Mouse (Mus musculus): ENCODE data around the gene Scnm1. TPM values are rescaled to one million over a fixed set of nuclear protein-coding genes. Genes with fewer than 3 reads are reported as not detected.
"Not testable (repeated sequence)": the region's sequence is repeated elsewhere in the genome, so short reads cannot be mapped to it uniquely, and the experiment has no call there.

The Scnm1 gene
- total RNA-seq, 4 experiments from 2014 or later, result 51.4 to 57.8 (median 54.9) TPM

DNA sequence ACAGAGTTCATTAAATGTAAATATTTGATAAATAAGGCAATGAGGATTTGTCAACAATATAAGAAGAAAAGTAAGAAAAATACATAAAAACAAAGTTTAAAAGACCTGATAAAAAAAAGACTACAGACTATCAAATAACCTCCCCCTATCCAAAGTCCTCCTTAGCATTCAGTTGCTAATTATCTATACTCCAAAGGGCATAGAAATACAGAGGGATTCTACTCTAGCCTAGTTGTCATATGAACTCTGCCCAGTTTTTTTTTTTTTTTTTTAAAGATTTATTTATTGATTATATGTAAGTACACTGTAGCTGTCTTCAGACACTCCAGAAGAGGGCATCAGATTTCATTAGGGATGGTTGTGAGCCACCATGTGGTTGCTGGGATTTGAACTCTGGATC, 26.5 kb downstream of the Scnm1 start:
- not testable (repeated sequence) for DNase-seq (ENCODE audit: low spot score in 2 of 2)

DNA sequence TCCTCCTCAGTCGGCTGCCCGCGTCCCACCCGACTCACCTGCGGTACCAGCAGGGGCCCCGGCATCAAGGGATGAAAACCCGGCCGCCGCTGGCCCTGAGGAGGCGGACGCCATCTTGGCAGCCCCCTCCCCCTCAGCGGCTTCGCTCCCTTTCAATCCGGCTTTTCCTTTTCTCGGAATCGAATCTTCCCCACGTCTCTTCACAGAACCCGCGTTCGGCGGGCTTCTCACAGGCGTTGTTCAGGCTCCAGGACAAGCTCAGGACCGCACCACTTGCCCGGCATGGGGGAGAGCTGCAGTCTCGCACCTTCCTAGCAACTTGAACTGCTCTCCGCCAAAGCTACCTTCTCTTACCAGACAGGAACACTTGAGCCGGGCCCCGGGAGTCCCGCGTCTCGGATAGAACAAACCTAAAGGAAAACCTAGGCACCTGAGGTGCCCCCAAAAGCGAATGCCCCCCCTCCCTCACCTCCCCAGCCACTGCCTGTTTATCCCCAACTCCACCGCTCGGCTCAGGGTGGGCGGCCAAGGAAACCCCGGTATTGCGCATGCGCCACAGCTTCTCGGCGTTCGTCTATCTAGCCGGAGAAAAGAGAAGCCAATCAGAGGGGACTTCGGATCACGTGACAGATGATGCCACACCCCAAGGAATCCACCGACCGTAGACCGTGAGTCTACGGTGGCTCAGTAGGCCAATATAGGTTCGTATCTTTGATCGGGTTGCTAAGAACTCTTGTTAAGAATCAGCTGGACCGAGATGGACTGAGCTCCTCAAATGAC, 27.3 kb downstream of the Scnm1 start, which contains the start of gene Pip5k1a:
Gene Pip5k1a (minus strand): TSS at position 593 of the 780 bp plus-strand sequence.
- DNase-seq (ENCODE audit: low spot score in 2 of 2), result peak; percentile 96

DNA sequence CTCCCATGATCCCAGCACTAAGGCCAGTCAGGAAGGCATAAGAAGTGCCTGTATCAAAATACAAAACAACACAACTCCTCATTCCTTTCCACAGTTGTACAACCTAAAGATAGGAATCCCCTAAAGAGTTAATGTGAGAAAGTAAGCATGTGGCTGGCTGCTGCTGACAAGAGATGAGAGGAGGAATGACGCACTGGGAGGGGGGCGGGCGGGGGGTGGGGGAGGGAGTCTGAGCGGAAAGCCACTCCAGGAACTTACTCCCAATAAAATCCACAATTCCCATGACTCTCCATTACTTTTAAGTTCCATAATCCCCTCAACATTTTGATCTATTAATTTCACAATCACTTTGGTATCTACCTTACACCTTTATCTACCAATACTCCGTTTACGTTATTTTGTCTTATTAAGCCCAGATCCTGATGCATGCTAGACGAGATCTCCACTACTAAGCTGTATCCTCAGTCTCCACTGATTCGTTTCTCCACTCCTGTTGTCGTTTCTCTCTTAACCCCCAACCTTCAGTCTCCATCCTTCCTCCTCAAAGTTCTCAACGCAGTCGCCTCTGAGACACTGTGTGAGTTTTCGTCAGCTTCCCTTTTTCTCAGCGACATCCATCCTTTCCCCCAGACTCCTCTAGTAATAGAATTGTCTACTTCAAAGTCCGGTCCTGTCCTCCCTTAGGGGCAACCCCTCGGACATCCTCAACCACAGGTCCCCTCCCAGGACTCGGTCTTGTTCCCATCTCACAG, 28.0 kb downstream of the Scnm1 start:
- no peak for DNase-seq (ENCODE audit: low spot score in 2 of 2)

DNA sequence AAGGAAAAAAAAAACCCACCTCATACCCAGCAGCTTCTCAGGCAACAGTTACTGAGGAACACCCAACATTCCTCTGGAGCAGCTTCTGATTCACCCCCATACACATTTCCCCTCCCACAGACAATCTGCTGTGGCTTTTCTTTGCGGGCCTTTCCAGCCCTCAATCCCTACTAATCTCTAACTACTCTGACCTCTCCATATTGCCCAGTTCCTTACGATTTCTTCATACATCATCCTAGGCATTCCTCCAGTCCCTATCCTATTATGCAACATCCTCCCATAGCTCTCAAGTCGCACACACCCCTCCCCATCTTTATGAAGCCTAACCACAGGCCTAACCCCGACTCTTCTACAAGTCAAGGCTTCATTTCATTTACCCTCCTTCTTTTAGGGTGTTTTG, 28.7 kb downstream of the Scnm1 start:
- DNase-seq (ENCODE audit: low spot score in 2 of 2), result peak; percentile 51 to 52

DNA sequence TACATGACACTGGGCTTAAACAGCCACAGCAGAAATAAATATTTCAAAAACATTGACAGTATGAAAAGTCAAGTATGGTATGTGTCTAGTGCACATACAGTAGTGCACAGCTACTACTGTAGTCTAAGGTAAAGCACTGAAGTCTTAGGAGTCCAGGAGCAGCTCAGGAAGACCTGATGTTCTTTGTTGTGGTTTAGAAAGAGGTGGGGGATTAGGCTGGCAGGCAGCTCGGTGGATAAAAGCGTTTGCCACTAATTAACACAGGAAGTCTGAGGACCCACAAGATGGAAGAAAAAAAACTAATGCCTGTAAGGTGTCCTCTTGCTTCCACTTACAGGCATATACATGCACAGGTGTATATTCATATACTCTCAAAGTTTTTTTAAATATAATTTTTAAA, 33.0 kb downstream of the Scnm1 start:
- DNase-seq (ENCODE audit: low spot score in 2 of 2), result no peak

DNA sequence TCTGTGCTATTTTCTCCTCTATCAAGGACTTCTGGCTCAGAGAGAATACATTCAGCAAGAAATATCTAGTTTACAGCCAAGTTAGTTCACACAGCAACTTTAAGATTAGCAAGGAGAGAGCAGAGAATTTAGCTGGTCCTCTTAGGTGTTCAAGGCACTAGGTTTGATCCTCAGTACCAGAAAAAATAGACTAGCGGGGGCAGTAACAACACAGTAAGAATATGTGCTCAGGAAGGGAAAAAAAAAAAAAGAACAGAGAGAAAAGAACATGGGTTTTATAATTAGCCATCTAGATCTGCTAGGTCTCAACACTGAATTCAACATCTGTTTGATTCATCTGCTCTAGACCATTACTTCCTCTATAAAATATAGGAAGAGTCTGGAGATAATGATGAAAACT, 45.7 kb downstream of the Scnm1 start:
- no peak for DNase-seq (ENCODE audit: low spot score in 2 of 2)

Small RNA genes lying within 50 kb of the gene (microRNA-seq; reads per million reads assigned to microRNA genes)
- gene Mir8099-1, result 0 reads per million in 2 experiments

Other genes starting within 250 kb of the Scnm1 start
- gene Psmb4, start 247.1 kb downstream of the Scnm1 start, total RNA-seq (2022), result 100 to 1,000 TPM; 219 to 262 (median 240) TPM
- gene Selenbp1, start 201.0 kb downstream of the Scnm1 start, total RNA-seq (2022), result 10 to 100 TPM; 11.1 to 14.5 (median 12.5) TPM
- 10 to 100 TPM; 21.9 to 28.9 (median 24.6) TPM for gene Rfx5, start 179.9 kb downstream of the Scnm1 start, total RNA-seq (2022)
- 10 to 100 TPM; 58.7 to 64.8 (median 59.6) TPM for gene Pi4kb, start 159.3 kb downstream of the Scnm1 start, total RNA-seq (2022)
- 10 to 100 TPM; 25.1 to 35.1 (median 30.6) TPM for gene Zfp687, start 118.6 kb downstream of the Scnm1 start, total RNA-seq (2022)
- gene Psmd4, start 91.4 kb downstream of the Scnm1 start, total RNA-seq (2022), result 100 to 1,000 TPM; 137 to 166 (median 159) TPM
- 10 to 100 TPM; 58.5 to 66.8 (median 64.8) TPM for gene Pip5k1a, start 27.1 kb downstream of the Scnm1 start, total RNA-seq (2022)
- 10 to 100 TPM; 36.9 to 45.8 (median 43.4) TPM for gene Vps72, start 23.0 kb downstream of the Scnm1 start, total RNA-seq (2022)
- gene Tmod4, start 9.5 kb downstream of the Scnm1 start, total RNA-seq (2022), result under 1 TPM in 2 of 4 experiments, not detected in 2; 0.55 to 0.81 TPM
- 10 to 100 TPM; 12.5 to 17.7 (median 13.4) TPM for gene Lysmd1, start 77 bp upstream of the Scnm1 start, total RNA-seq (2022)
- 10 to 100 TPM in 1 of 4 experiments, 1 to 10 TPM in 3; 1.7 to 11.1 (median 5.4) TPM for gene Tnfaip8l2, start 8.3 kb upstream of the Scnm1 start, total RNA-seq (2022)
- 10 to 100 TPM; 27.1 to 36.4 (median 30.9) TPM for gene Sema6c, start 26.4 kb upstream of the Scnm1 start, total RNA-seq (2022)
- 10 to 100 TPM; 15.7 to 18.0 (median 17.5) TPM for gene Gabpb2, start 83.9 kb upstream of the Scnm1 start, total RNA-seq (2022)
- 10 to 100 TPM; 72.9 to 79.5 (median 77.2) TPM for gene Cdc42se1, start 94.7 kb upstream of the Scnm1 start, total RNA-seq (2022)
- gene Mllt11, start 98.2 kb upstream of the Scnm1 start, total RNA-seq (2022), result 100 to 1,000 TPM; 265 to 305 (median 277) TPM
- gene Gm128, start 107.6 kb upstream of the Scnm1 start, total RNA-seq (2022), result under 1 TPM in 3 of 4 experiments, not detected in 1; 0.25 to 0.45 (median 0.41) TPM
- under 1 TPM in 3 of 4 experiments, not detected in 1; 0.43 to 0.95 (median 0.63) TPM for gene Bnipl, start 117.2 kb upstream of the Scnm1 start, total RNA-seq (2022)
- 10 to 100 TPM; 20.7 to 28.4 (median 23.9) TPM for gene Mindy1, start 147.3 kb upstream of the Scnm1 start, total RNA-seq (2022)
- 10 to 100 TPM; 19.2 to 22.4 (median 21.0) TPM for gene Prune1, start 148.1 kb upstream of the Scnm1 start, total RNA-seq (2022)
- 1 to 10 TPM in 2 of 4 experiments, under 1 TPM in 2; 0.85 to 1.4 (median 1.2) TPM for gene Anxa9, start 173.2 kb upstream of the Scnm1 start, total RNA-seq (2022)
- 10 to 100 TPM; 49.1 to 65.7 (median 61.2) TPM for gene Cers2, start 180.8 kb upstream of the Scnm1 start, total RNA-seq (2022)
- gene Setdb1, start 223.2 kb upstream of the Scnm1 start, total RNA-seq (2022), result 10 to 100 TPM; 33.8 to 45.9 (median 41.6) TPM

Measured in layer of hippocampus, adult 8-10 months (tissue).